Mouse (Mus musculus) bone marrow macrophage, adult 2 months (primary cell): ENCODE data around the gene Tm9sf2. TPM values are rescaled to one million over a fixed set of nuclear protein-coding genes. Genes with fewer than 3 reads are reported as not detected.
"Not testable (repeated sequence)": the region's sequence is repeated elsewhere in the genome, so short reads cannot be mapped to it uniquely, and the experiment has no call there.

ENCODE experiments used
- H3K27ac ChIP-seq: 2 replicates; pipeline ENCODE4 v1.5.1; 2012; ENCODE audit warnings: low read depth, low read length; ENCODE audit not compliant: insufficient read depth
- H3K4me1 ChIP-seq: 2 replicates; pipeline ENCODE4 v1.6.1; 2012; ENCODE audit warnings: low read length; ENCODE audit not compliant: control insufficient read depth, insufficient read depth
- H3K4me3 ChIP-seq: 2 replicates; pipeline ENCODE4 v1.5.1; 2012; ENCODE audit warnings: mild to moderate bottlenecking, low read length, moderate library complexity; ENCODE audit not compliant: insufficient read depth
- CTCF ChIP-seq: IDR thresholded peaks from 2 replicates; pipeline ENCODE4 v1.5.1; 2012; ENCODE audit warnings: low read depth, mild to moderate bottlenecking, low read length, moderate library complexity
- POLR2A ChIP-seq: IDR thresholded peaks from 2 replicates; pipeline ENCODE4 v1.6.1; 2012; ENCODE audit warnings: mild to moderate bottlenecking, low read depth, low read length, borderline replicate concordance
- polyA plus RNA-seq: library from polyadenylated mRNA; stranded (reverse); fragments of >200 nt; gene quantifications from 2 replicates; pipeline ENCODE4 v1.2.4, GENCODE M21; 2012; ENCODE audit not compliant: missing spikeins, insufficient read depth, insufficient read length

Gene Tm9sf2
- polyA plus RNA-seq, 1 experiment: 116 TPM

DNA sequence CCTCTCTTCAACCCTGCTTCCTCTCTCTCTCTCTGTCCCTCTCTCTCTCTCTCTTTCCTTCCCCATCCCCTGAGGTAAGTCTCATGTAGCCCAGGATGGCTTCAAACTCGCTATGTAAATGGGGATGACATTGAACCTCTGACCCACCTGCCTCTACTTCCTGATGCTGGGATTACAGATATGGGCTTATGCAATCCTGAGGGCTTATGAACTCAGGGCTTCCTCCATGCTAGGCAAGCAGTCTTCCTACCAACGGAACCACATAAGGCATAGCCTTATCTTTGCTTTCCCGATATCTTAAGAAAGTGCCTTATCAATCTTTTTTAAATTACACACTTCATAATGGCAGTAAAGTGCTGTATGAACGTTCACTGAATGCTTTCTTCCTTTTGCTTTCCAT lies 14.5 kb upstream of the Tm9sf2 start:
- TF ChIP-seq POLR2A: no peak
- TF ChIP-seq CTCF: no peak
- no peak overlapping the region for H3K4me3 ChIP-seq
- no peaks in the 10 kb centered on the region for H3K4me1 ChIP-seq
- H3K27ac ChIP-seq: no peak overlapping the region

- H3K4me1 ChIP-seq: no peaks in the 10 kb centered on the region
- TF ChIP-seq CTCF (no peak), POLR2A (no peak)
- no peak overlapping the region for H3K4me3 ChIP-seq
- no peak overlapping the region for H3K27ac ChIP-seq
These were observed 10.5 kb upstream of the Tm9sf2 start for GRCm38 (mm10) chr14:122096331-122096730.

GRCm38 (mm10) chr14:122099584-122099983 lies 7.3 kb upstream of the Tm9sf2 start:
- TF ChIP-seq POLR2A (no peak), CTCF (no peak)
- no peak overlapping the region for H3K27ac ChIP-seq
- no peaks in the 10 kb centered on the region for H3K4me1 ChIP-seq
- H3K4me3 ChIP-seq: no peak overlapping the region

- not testable (repeated sequence) for H3K27ac ChIP-seq, H3K4me3 ChIP-seq, H3K4me1 ChIP-seq
These were observed 4.9 kb upstream of the Tm9sf2 start for GRCm38 (mm10) chr14:122101890-122102289.

- TF ChIP-seq CTCF: no peak
- TF ChIP-seq POLR2A: peak; percentile 77; the same call in 1 of the 2 replicates
- peak overlapping the region; percentile 67 for H3K27ac ChIP-seq
- peak overlapping the region; percentile 60 for H3K4me3 ChIP-seq
- peaks cover 15% of the 10 kb centered on the region for H3K4me1 ChIP-seq
These were observed 2.0 kb upstream of the Tm9sf2 start for GRCm38 (mm10) chr14:122104881-122105280.

DNA sequence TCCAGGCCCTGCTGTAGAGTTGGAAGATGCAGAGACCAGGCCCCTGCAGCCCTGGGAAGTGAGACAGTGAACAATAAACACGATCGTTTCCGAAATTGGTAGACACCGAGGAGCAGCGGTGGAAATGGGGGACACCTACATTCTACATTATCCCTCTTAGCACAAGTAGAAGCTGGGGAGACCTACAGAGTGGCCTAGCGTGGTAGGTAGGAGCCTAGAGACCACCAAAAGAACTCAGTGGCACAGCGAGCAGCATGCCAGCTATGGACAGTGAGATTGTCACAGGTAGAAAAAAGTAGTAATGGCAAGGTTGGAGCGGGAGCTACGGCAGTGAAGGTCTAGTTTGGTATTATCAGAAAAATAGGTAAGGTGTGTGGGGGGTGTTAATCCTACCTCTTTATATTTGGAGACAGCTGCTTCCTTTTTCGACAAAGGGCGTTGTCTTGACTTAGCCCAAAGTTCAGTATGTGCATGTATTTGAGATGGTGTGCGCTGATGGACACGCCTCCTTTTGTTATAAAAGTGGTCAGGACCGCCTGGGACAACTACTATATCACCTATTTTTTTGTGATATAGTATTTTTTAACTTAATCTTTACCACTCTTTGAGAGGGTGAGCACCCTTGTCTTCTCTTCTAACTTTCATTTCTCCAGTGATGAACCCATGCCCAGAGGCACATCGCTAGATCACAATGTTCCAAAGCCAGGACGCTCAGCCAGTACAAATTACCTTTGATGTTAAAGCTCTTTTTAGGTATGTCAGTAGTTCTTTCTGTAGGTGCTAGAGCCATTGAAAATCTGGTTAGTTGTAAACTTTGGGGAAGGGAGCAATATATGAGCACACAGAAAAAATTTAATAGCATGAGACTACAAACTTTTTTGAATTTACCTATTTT lies 1.2 kb upstream of the Tm9sf2 start:
- H3K27ac ChIP-seq: peak overlapping the region; percentile 67
- H3K4me3 ChIP-seq: peak overlapping the region; percentile 60
- TF ChIP-seq CTCF (no peak), POLR2A (no peak)
- peaks cover 15% of the 10 kb centered on the region for H3K4me1 ChIP-seq

DNA sequence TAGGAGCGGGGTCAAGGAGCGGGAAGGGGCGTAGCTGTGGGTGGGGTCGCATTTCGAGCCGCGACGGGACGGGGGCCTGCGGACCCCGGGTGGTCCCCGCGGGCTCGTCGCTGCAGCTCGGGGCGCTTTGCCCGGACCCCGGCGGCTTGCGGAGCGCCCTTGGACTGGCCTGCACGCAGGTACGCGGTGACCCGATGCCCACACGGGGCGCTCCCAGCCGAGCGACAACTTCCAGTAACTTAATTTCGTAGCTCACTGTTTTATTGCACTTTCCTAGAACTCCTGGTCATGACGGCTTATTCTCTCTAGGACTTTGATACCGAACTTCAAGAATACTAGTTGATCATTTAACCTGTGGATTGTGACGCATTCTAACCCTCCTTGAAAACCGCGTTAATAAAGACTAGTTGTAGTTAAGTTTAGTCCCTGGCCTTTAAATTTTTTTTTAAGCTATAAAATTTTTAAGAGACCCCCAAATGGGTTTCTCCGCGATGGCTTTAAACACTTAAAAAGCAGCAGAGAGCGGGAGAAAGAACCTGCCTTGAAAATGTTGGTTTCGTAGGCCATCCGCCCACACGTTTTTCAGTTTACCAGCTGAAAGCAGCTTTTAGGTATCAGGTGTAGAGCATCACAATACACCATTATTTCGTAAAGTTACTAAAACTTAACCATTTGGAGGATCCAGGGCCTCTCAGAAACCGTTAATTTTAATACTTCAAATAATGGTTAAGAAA lies 810 bp downstream of the Tm9sf2 start:
- Histone ChIP-seq H3K27ac (peak overlapping the region; percentile 81), H3K4me3 (peak overlapping the region; percentile 75), H3K4me1 (peaks cover 26% of the 10 kb centered on the region)
- TF ChIP-seq POLR2A (no peak), CTCF (no peak)

DNA sequence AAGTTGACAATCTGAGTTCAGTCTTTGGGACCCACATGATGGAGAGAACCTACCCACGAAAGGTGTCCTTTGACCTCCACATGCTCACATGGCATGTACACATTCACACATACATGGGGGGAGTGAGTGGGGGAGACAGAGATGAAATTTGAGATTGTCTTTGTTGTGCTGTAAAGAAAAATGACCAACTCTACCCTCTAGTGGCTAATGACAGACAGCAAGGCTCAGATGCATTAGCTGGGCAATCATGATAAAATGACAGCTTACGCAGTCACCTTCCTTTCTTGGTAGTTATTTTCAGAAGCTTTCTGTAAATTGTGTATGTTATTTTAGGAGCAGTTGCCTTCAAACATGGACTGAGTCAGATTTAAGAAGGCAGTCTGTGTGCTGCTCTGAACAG lies 4.8 kb downstream of the Tm9sf2 start:
- no peak for TF ChIP-seq POLR2A
- TF ChIP-seq CTCF: no peak
- H3K27ac ChIP-seq: no peak overlapping the region
- peaks cover 35% of the 10 kb centered on the region for H3K4me1 ChIP-seq
- no peak overlapping the region for H3K4me3 ChIP-seq

DNA sequence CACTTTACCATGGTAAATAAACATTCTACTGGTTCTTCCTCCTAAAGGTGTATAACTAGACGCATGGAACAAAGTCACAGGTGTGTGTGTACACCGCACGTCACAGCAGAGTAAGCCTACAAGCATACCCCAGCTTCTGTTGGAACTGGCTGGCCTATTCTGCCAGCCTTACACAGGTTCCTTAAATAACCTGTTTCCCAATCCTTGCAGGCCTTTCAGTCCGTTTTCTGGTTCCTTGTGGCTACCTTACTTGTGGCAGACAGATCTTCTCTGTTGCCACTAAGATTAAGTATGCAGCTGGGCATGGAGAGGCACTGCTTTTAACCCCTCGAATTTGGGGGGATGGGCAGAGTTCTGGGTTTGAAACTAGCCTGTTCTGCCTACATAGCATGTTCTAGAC lies 5.5 kb downstream of the Tm9sf2 start:
- TF ChIP-seq CTCF: no peak
- TF ChIP-seq POLR2A: no peak
- Histone ChIP-seq H3K4me3 (no peak overlapping the region), H3K4me1 (peaks cover 35% of the 10 kb centered on the region), H3K27ac (no peak overlapping the region)

GRCm38 (mm10) chr14:122116200-122116599 lies 9.4 kb downstream of the Tm9sf2 start:
- Histone ChIP-seq H3K4me3 (no peak overlapping the region), H3K27ac (no peak overlapping the region), H3K4me1 (peaks cover 22% of the 10 kb centered on the region)
- no peak for TF ChIP-seq CTCF
- no peak for TF ChIP-seq POLR2A
